Mouse (Mus musculus) ES-Bruce4 (cell line): ENCODE results near the gene Olfr215. TPM values are rescaled to one million over a fixed set of nuclear protein-coding genes. Genes with fewer than 3 reads are reported as not detected.
"Not testable (repeated sequence)": the region's sequence is repeated elsewhere in the genome, so short reads cannot be mapped to it uniquely, and the experiment has no call there.

Experiments
- H3K27ac ChIP-seq: 2 replicates; pipeline ENCODE4 v1.5.1; 2012; ENCODE audit warnings: low read length, inconsistent platforms; ENCODE audit not compliant: insufficient read depth
- H3K27me3 ChIP-seq: 2 replicates; pipeline ENCODE4 v1.6.1; 2012; ENCODE audit warnings: mild to moderate bottlenecking, low read length, inconsistent platforms; ENCODE audit not compliant: control insufficient read depth, poor library complexity, insufficient read depth, severe bottlenecking
- H3K36me3 ChIP-seq: 2 replicates; pipeline ENCODE4 v1.6.1; 2012; ENCODE audit warnings: inconsistent platforms, mild to moderate bottlenecking, low read length, moderate library complexity; ENCODE audit not compliant: control insufficient read depth, poor library complexity, insufficient read depth, severe bottlenecking
- H3K4me1 ChIP-seq: one replicate; pipeline ENCODE4 v1.8.1; 2011; ENCODE audit warnings: low read length; ENCODE audit not compliant: control insufficient read depth, insufficient read depth
- H3K4me3 ChIP-seq: 2 replicates; pipeline ENCODE4 v1.5.1; 2011; ENCODE audit warnings: low read depth, mild to moderate bottlenecking, low read length
- H3K9ac ChIP-seq: 2 replicates; pipeline ENCODE4 v1.6.1; 2012; ENCODE audit warnings: low read depth, mild to moderate bottlenecking, inconsistent platforms; ENCODE audit not compliant: poor library complexity, severe bottlenecking
- H3K9me3 ChIP-seq: replicated peaks from 2 replicates; pipeline ENCODE4 v1.6.1; 2012; ENCODE audit warnings: mild to moderate bottlenecking, low read length, inconsistent platforms; ENCODE audit not compliant: control insufficient read depth, poor library complexity, insufficient read depth, severe bottlenecking
- CTCF ChIP-seq: IDR thresholded peaks from one replicate; pipeline ENCODE4 v1.8.1; 2011; ENCODE audit warnings: low read depth, low read length
- EP300 ChIP-seq: IDR thresholded peaks from 2 replicates; pipeline ENCODE4 v1.6.1; 2011; ENCODE audit warnings: low read depth, low read length; ENCODE audit not compliant: insufficient read depth
- POLR2A ChIP-seq: IDR thresholded peaks from one replicate; pipeline ENCODE4 v1.8.1; 2011; ENCODE audit warnings: low read length; ENCODE audit not compliant: insufficient read depth
- polyA plus RNA-seq: library from polyadenylated mRNA; stranded (reverse); fragments of >200 nt; gene quantifications from 2 replicates; pipeline ENCODE4 v1.2.4, GENCODE M21; 2011; ENCODE audit warnings: low read depth; ENCODE audit not compliant: missing spikeins, insufficient read depth, insufficient read length

The Olfr215 gene
- not detected in 2 replicates for polyA plus RNA-seq

GRCm38 (mm10) chr6:116584095-116584494 lies at the start of gene Olfr215:
Olfr215 (minus strand) TSS chr6:116584195.
- Histone ChIP-seq H3K27ac (no peak within 1 kb of the TSS), H3K9ac (no peak within 1 kb of the TSS), H3K27me3 (no peaks in the 10 kb centered on the region), H3K4me3 (no peak within 1 kb of the TSS), H3K9me3 (no peaks in the 10 kb centered on the region), H3K4me1 (no peaks in the 10 kb centered on the region), H3K36me3 (no peaks in the 10 kb centered on the region)
- TF ChIP-seq EP300 (no peak), CTCF (no peak), POLR2A (no peak)

- Histone ChIP-seq H3K9ac (no peak overlapping the region), H3K4me3 (no peak overlapping the region), H3K27ac (no peak overlapping the region), H3K27me3 (no peaks in the 10 kb centered on the region), H3K9me3 (no peaks in the 10 kb centered on the region), H3K4me1 (no peaks in the 10 kb centered on the region), H3K36me3 (no peaks in the 10 kb centered on the region)
- TF ChIP-seq CTCF (peak; percentile 83), EP300 (no peak)
These were observed 48.1 kb upstream of the Olfr215 start for GRCm38 (mm10) chr6:116632129-116632528.

GRCm38 (mm10) chr6:116629766-116630165 lies 45.8 kb upstream of the Olfr215 start:
- no peaks in the 10 kb centered on the region for H3K27me3 ChIP-seq
- no peak overlapping the region for H3K9ac ChIP-seq
- no peak overlapping the region for H3K27ac ChIP-seq
- H3K9me3 ChIP-seq = no peaks in the 10 kb centered on the region
- H3K4me3 ChIP-seq = no peak overlapping the region
- peaks cover 2% of the 10 kb centered on the region; the same call in 1 of the 2 replicates for H3K36me3 ChIP-seq
- TF ChIP-seq CTCF = no peak
- TF ChIP-seq EP300 = no peak
- TF ChIP-seq POLR2A = no peak
- no peaks in the 10 kb centered on the region for H3K4me1 ChIP-seq

GRCm38 (mm10) chr6:116628539-116629171 lies 44.7 kb upstream of the Olfr215 start, which contains the start of gene Zfp422:
Zfp422 (minus strand) TSS chr6:116628999.
- no peaks in the 10 kb centered on the region for H3K27me3 ChIP-seq
- peak within 1 kb of the TSS; percentile 82 for H3K4me3 ChIP-seq
- peak within 1 kb of the TSS; percentile 76 for H3K9ac ChIP-seq
- H3K27ac ChIP-seq = no peak within 1 kb of the TSS
- TF ChIP-seq EP300 = no peak
- TF ChIP-seq CTCF = no peak
- no peaks in the 10 kb centered on the region for H3K9me3 ChIP-seq
- H3K4me1 ChIP-seq = no peaks in the 10 kb centered on the region
- peaks cover 2% of the 10 kb centered on the region; the same call in 1 of the 2 replicates for H3K36me3 ChIP-seq

- H3K9ac ChIP-seq = peak overlapping the region; percentile 76
- peaks cover 2% of the 10 kb centered on the region; the same call in 1 of the 2 replicates for H3K36me3 ChIP-seq
- H3K27me3 ChIP-seq = no peaks in the 10 kb centered on the region
- H3K4me1 ChIP-seq = no peaks in the 10 kb centered on the region
- no peak overlapping the region for H3K27ac ChIP-seq
- H3K9me3 ChIP-seq = no peaks in the 10 kb centered on the region
- H3K4me3 ChIP-seq = peak overlapping the region; percentile 82
- TF ChIP-seq POLR2A = no peak
These were observed 44.1 kb upstream of the Olfr215 start for GRCm38 (mm10) chr6:116628095-116628494.

- not testable (repeated sequence) for H3K4me1 ChIP-seq, H3K9ac ChIP-seq, H3K36me3 ChIP-seq, H3K9me3 ChIP-seq, H3K4me3 ChIP-seq, H3K27me3 ChIP-seq, H3K27ac ChIP-seq
These were observed 42.4 kb upstream of the Olfr215 start for GRCm38 (mm10) chr6:116626417-116626816.
